Mouse (Mus musculus): ENCODE measurements at regions not wholly inside any gene's neighbourhood (a gene's known extent, or its start where the extent isn't known, plus 50 kb on each side); places are given as distances from the start of the nearest gene placed in this dataset.

DNA sequence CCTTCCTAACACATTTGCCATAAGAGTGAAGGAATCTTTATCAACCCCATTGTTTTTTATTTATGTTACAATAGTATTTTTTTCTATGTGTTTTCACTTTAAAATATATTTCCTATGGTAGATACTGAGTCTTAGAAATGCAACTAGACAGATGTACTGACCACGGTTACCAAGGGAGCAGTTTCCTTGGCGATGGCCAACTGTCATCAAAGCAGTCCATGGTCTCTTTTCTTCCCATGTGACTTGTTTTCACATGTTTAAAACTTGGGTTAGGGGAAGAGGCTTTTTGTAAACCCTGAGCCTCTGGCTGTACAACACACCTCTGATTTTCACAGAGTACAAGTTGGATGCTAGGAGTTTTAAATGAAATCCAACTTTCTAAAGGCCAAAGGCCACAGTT lies 411.9 kb upstream of the Gm765 start:
- Histone ChIP-seq H3K4me3 (no peak overlapping the region), H3K79me2 (ENCODE audit: control insufficient read depth, insufficient read depth) (no peaks in the 10 kb centered on the region), H3K36me3 (ENCODE audit: control insufficient read depth, insufficient read depth) (no peaks in the 10 kb centered on the region), H3ac (ENCODE audit: control insufficient read depth, insufficient read length) (no peak overlapping the region), H3K4me2 (ENCODE audit: low read depth) (no peak overlapping the region), H3K27me3 (ENCODE audit: control insufficient read depth, insufficient read depth, insufficient read length) (no peaks in the 10 kb centered on the region)
- no peak for TF ChIP-seq USF1 (IDR thresholded peaks at IDR 0.05; ENCODE audit: low read depth)
- no peak for TF ChIP-seq POLR2AphosphoS2 (IDR thresholded peaks at IDR 0.05; ENCODE audit: insufficient read length, low read depth)
- TF ChIP-seq MYOG (IDR thresholded peaks at IDR 0.05; ENCODE audit: control insufficient read depth in 1 of 3, insufficient read depth in 1 of 3, insufficient read length in 2 of 3, low read depth in 2 of 3), result no peak
- TF ChIP-seq POLR2A (IDR thresholded peaks at IDR 0.05; ENCODE audit: insufficient read length, low read depth), result no peak
- no peak for TF ChIP-seq CEBPB (IDR thresholded peaks at IDR 0.05; ENCODE audit: insufficient read depth, poor library complexity, severe bottlenecking)
- no peak for TF ChIP-seq MAX (IDR thresholded peaks at IDR 0.05; ENCODE audit: low read depth)
- no peak for TF ChIP-seq E2F4 (IDR thresholded peaks at IDR 0.05; ENCODE audit: insufficient read depth)
- TF ChIP-seq TCF12 (IDR thresholded peaks at IDR 0.05; ENCODE audit: insufficient read depth, poor library complexity, severe bottlenecking), result no peak
- no peak for TF ChIP-seq MYOD1 (IDR thresholded peaks at IDR 0.05; ENCODE audit: control insufficient read depth in 1 of 3, insufficient read length in 2 of 3, low read depth in 2 of 3)
- no peak for TF ChIP-seq REST (IDR thresholded peaks at IDR 0.05; ENCODE audit: insufficient read depth, insufficient read length)
- no peak for TF ChIP-seq SRF (IDR thresholded peaks at IDR 0.05; ENCODE audit: control insufficient read depth, insufficient read length, low read depth)
- no peak for TF ChIP-seq TCF3 (IDR thresholded peaks at IDR 0.05; ENCODE audit: insufficient read length, low read depth)

DNA sequence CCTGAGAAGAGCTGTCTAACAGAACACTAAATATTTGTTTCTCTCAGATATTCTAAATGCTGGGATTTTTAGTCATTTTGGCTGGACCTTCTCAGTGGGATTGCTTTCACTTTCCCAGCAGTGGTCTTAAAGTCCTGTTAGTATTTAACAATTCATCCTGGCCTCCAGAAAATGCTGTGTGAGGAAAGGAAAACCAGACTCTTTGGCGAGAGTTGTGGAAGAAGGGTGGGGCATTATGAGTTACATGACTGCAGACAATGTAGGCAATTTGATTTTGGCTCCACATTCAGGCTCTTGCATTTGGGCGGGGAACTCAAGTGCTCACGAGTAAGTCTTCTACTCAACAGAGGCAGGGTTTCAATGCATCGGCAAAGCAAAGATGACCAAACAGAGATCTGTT lies 406.1 kb upstream of the Gm765 start:
- Histone ChIP-seq H3ac (ENCODE audit: control insufficient read depth, insufficient read length) (no peak overlapping the region), H3K4me2 (ENCODE audit: low read depth) (no peak overlapping the region), H3K4me3 (no peak overlapping the region), H3K36me3 (ENCODE audit: control insufficient read depth, insufficient read depth) (no peaks in the 10 kb centered on the region), H3K27me3 (ENCODE audit: control insufficient read depth, insufficient read depth, insufficient read length) (no peaks in the 10 kb centered on the region), H3K79me2 (ENCODE audit: control insufficient read depth, insufficient read depth) (no peaks in the 10 kb centered on the region)
- TF ChIP-seq E2F4 (IDR thresholded peaks at IDR 0.05; ENCODE audit: insufficient read depth), result no peak
- TF ChIP-seq MAX (IDR thresholded peaks at IDR 0.05; ENCODE audit: low read depth), result no peak
- TF ChIP-seq TCF12 (IDR thresholded peaks at IDR 0.05; ENCODE audit: insufficient read depth, poor library complexity, severe bottlenecking), result no peak
- TF ChIP-seq TCF3 (IDR thresholded peaks at IDR 0.05; ENCODE audit: insufficient read length, low read depth), result no peak
- TF ChIP-seq USF1 (IDR thresholded peaks at IDR 0.05; ENCODE audit: low read depth), result no peak
- no peak for TF ChIP-seq REST (IDR thresholded peaks at IDR 0.05; ENCODE audit: insufficient read depth, insufficient read length)
- TF ChIP-seq CEBPB (IDR thresholded peaks at IDR 0.05; ENCODE audit: insufficient read depth, poor library complexity, severe bottlenecking), result no peak
- no peak for TF ChIP-seq SRF (IDR thresholded peaks at IDR 0.05; ENCODE audit: control insufficient read depth, insufficient read length, low read depth)
- TF ChIP-seq MYOG (IDR thresholded peaks at IDR 0.05; ENCODE audit: control insufficient read depth in 1 of 3, insufficient read depth in 1 of 3, insufficient read length in 2 of 3, low read depth in 2 of 3), result no peak

DNA sequence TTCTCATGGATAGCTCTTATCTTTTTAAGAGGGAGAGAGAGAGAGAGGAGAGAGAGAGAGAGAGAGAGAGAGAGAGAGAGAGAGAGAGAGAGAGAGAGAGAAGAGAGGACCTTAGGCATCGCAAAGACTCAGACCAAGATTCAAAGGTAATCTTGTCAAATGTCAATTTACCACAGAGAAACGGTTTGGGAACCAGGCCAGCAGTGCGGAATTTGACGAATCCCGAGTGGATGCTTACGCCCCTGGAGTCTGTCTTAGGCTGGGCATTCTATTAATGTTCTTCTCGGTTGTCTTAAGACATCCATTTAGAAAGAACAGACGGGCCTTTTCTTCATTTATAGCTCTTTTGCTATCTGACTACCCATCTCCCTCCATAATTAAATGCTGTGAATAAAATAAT lies 404.4 kb upstream of the Gm765 start:
- no peak overlapping the region for H3ac ChIP-seq (ENCODE audit: control insufficient read depth, insufficient read length)
- H3K27me3 ChIP-seq (ENCODE audit: control insufficient read depth, insufficient read depth, insufficient read length), result no peaks in the 10 kb centered on the region
- H3K4me2 ChIP-seq (ENCODE audit: low read depth), result peak overlapping the region; percentile 67
- H3K36me3 ChIP-seq (ENCODE audit: control insufficient read depth, insufficient read depth), result no peaks in the 10 kb centered on the region
- no peak for TF ChIP-seq POLR2A (IDR thresholded peaks at IDR 0.05; ENCODE audit: insufficient read length, low read depth)
- no peak for TF ChIP-seq MAX (IDR thresholded peaks at IDR 0.05; ENCODE audit: low read depth)
- no peak for TF ChIP-seq TCF12 (IDR thresholded peaks at IDR 0.05; ENCODE audit: insufficient read depth, poor library complexity, severe bottlenecking)
- TF ChIP-seq REST (IDR thresholded peaks at IDR 0.05; ENCODE audit: insufficient read depth, insufficient read length), result no peak
- no peak for TF ChIP-seq USF1 (IDR thresholded peaks at IDR 0.05; ENCODE audit: low read depth)
- no peak for TF ChIP-seq CEBPB (IDR thresholded peaks at IDR 0.05; ENCODE audit: insufficient read depth, poor library complexity, severe bottlenecking)
- no peak for TF ChIP-seq MYOD1 (IDR thresholded peaks at IDR 0.05; ENCODE audit: control insufficient read depth in 1 of 3, insufficient read length in 2 of 3, low read depth in 2 of 3)
- TF ChIP-seq E2F4 (IDR thresholded peaks at IDR 0.05; ENCODE audit: insufficient read depth), result no peak
- H3K79me2 ChIP-seq (ENCODE audit: control insufficient read depth, insufficient read depth), result no peaks in the 10 kb centered on the region
- no peak overlapping the region for H3K4me3 ChIP-seq

DNA sequence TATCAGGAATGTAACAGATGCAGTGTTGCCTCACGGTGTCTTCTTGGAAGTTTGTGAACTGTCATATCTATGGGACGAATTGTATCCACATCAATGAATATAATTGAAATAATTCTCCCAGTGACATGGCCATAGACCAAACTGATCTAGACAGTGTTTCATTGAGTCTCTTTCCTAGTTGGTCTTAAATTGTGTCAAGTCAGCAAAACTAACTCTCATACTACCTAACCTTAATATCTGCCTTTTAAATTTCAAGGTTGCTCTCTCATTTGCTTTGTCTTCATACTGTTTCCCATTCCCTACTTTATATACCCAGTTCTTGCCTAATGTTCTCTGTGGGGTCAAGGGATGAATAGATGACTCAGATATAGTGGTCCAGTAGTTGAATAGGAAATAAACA lies 397.9 kb upstream of the Gm765 start:
- Histone ChIP-seq H3K27me3 (ENCODE audit: control insufficient read depth, insufficient read depth, insufficient read length) (no peaks in the 10 kb centered on the region), H3ac (ENCODE audit: control insufficient read depth, insufficient read length) (no peak overlapping the region), H3K79me2 (ENCODE audit: control insufficient read depth, insufficient read depth) (no peaks in the 10 kb centered on the region), H3K4me2 (ENCODE audit: low read depth) (no peak overlapping the region), H3K4me3 (no peak overlapping the region), H3K36me3 (ENCODE audit: control insufficient read depth, insufficient read depth) (no peaks in the 10 kb centered on the region)
- TF ChIP-seq CEBPB (IDR thresholded peaks at IDR 0.05; ENCODE audit: insufficient read depth, poor library complexity, severe bottlenecking) (no peak), MYOD1 (IDR thresholded peaks at IDR 0.05; ENCODE audit: control insufficient read depth in 1 of 3, insufficient read length in 2 of 3, low read depth in 2 of 3) (no peak), MYOG (IDR thresholded peaks at IDR 0.05; ENCODE audit: control insufficient read depth in 1 of 3, insufficient read depth in 1 of 3, insufficient read length in 2 of 3, low read depth in 2 of 3) (no peak), MAX (IDR thresholded peaks at IDR 0.05; ENCODE audit: low read depth) (no peak), E2F4 (IDR thresholded peaks at IDR 0.05; ENCODE audit: insufficient read depth) (no peak)

DNA sequence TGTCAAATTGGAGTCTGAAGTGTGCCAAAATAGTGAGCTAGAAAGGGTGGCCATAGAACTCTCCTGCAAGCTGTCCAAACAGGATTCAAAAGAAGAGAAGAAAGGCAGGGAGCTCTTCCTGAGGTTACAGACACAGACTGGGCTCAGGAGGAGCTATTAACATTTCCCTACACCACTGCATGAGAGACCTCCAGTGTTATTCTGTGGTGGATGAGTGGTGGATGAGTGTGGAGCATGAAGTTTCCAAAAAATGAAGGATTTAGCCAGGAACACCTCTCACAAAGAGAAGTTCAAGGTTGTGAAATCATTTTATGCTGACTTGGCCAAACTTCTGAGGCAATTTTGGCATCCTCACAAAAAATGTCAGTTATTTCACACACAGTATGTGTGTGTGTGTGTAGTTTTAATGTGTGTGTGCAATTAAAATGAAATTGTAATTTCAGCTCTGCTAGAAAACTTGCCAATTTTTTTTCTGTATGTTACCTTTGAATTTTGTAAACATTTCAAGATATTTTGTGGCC lies 388.5 kb upstream of the Gm765 start:
- H3K36me3 ChIP-seq (ENCODE audit: control insufficient read depth, insufficient read depth), result no peaks in the 10 kb centered on the region

More for the DNA sequence above, 388.5 kb upstream of the Gm765 start:
- H3K27me3 ChIP-seq (ENCODE audit: control insufficient read depth, insufficient read depth, insufficient read length), result no peaks in the 10 kb centered on the region
- TF ChIP-seq MYOG (IDR thresholded peaks at IDR 0.05; ENCODE audit: control insufficient read depth in 1 of 3, insufficient read depth in 1 of 3, insufficient read length in 2 of 3, low read depth in 2 of 3), result no peak
- no peak overlapping the region for H3K4me3 ChIP-seq
- H3K79me2 ChIP-seq (ENCODE audit: control insufficient read depth, insufficient read depth), result no peaks in the 10 kb centered on the region
- no peak overlapping the region for H3ac ChIP-seq (ENCODE audit: control insufficient read depth, insufficient read length)
- no peak overlapping the region for H3K4me2 ChIP-seq (ENCODE audit: low read depth)

Data from myocyte (in vitro differentiated cells).